Mouse (Mus musculus): Measurements from ENCODE around the gene Sp6. TPM values are rescaled to one million over a fixed set of nuclear protein-coding genes. Genes with fewer than 3 reads are reported as not detected.
A peak's percentile ranks its signal among the peaks of the same experiment; 100 is the strongest.

Sp6 gene
- polyA plus RNA-seq, 1 experiment, result 6.0 TPM

DNA sequence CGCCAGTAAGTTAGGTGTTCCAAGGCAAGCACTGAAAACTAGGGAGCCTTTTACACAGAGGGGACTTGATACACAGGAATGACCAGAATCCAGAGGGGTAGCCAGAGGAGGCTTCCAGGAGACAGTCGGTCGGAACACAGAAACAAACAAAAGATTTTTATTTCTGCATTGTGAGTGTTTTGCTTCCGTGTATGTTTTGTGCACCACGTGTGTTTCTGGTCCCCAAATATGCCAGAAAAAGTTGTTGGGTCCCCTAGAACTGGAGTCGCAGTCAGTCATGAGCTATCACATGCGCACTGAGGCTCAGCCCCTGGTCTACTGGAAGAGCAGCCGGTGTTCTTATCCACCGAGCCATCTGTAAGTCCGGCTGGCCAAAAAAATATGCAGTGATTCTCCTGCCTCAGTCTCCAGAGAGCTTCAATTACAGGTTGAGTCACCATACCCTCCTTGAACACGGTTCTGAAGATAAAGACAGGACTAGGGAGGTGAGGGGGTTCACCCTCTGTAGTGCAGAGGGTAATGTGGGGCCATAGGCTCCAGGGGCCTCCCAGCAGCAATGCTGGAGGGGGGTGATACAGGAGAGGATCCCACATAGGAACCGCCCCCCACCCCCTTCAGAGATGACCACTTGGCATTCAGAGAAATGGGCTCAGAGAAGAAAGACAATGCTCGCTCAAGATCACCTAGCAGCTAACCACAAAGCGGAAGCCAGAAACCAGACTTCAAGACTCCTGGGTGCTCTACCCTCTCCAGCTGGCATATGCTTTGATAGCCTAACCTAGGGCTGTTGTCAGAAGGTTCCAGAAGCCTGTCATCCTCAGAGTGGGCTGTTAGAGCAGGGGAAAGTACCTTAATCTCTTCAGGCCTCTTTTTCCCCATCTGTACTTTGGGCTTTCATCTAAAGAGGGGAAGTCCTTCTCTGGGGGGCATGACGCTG, 17.1 kb upstream of the Sp6 start:
- Histone ChIP-seq H3ac (ENCODE audit: control insufficient read depth, insufficient read length) (no peak overlapping the region), H3K36me3 (ENCODE audit: control insufficient read depth, insufficient read depth) (no peaks in the 10 kb centered on the region), H3K4me3 (no peak overlapping the region), H3K4me2 (ENCODE audit: low read depth) (peak overlapping the region; percentile 66), H3K27me3 (ENCODE audit: control insufficient read depth, insufficient read depth, insufficient read length) (no peaks in the 10 kb centered on the region), H3K79me2 (ENCODE audit: control insufficient read depth, insufficient read depth) (no peaks in the 10 kb centered on the region)
- no peak for TF ChIP-seq TCF12 (IDR thresholded peaks at IDR 0.05; ENCODE audit: insufficient read depth, poor library complexity, severe bottlenecking)
- no peak for TF ChIP-seq REST (IDR thresholded peaks at IDR 0.05; ENCODE audit: insufficient read depth, insufficient read length)
- no peak for TF ChIP-seq TCF3 (IDR thresholded peaks at IDR 0.05; ENCODE audit: insufficient read length, low read depth)
- no peak for TF ChIP-seq E2F4 (IDR thresholded peaks at IDR 0.05; ENCODE audit: insufficient read depth)
- no peak for TF ChIP-seq USF1 (IDR thresholded peaks at IDR 0.05; ENCODE audit: low read depth)
- TF ChIP-seq POLR2AphosphoS2 (IDR thresholded peaks at IDR 0.05; ENCODE audit: insufficient read length, low read depth), result no peak
- TF ChIP-seq MAX (IDR thresholded peaks at IDR 0.05; ENCODE audit: low read depth), result no peak
- no peak for TF ChIP-seq SRF (IDR thresholded peaks at IDR 0.05; ENCODE audit: control insufficient read depth, insufficient read length, low read depth)
- no peak for TF ChIP-seq MYOG (IDR thresholded peaks at IDR 0.05; ENCODE audit: control insufficient read depth in 1 of 3, insufficient read depth in 1 of 3, insufficient read length in 2 of 3, low read depth in 2 of 3)
- no peak for TF ChIP-seq CEBPB (IDR thresholded peaks at IDR 0.05; ENCODE audit: insufficient read depth, poor library complexity, severe bottlenecking)
- no peak for TF ChIP-seq MYOD1 (IDR thresholded peaks at IDR 0.05; ENCODE audit: control insufficient read depth in 1 of 3, insufficient read length in 2 of 3, low read depth in 2 of 3)

- no peaks in the 10 kb centered on the region for H3K36me3 ChIP-seq (ENCODE audit: control insufficient read depth, insufficient read depth)
- H3K79me2 ChIP-seq (ENCODE audit: control insufficient read depth, insufficient read depth), result no peaks in the 10 kb centered on the region
- H3ac ChIP-seq (ENCODE audit: control insufficient read depth, insufficient read length), result peak overlapping the region; percentile 7
- H3K27me3 ChIP-seq (ENCODE audit: control insufficient read depth, insufficient read depth, insufficient read length), result no peaks in the 10 kb centered on the region
- H3K4me3 ChIP-seq, result peak overlapping the region; percentile 1
- H3K4me2 ChIP-seq (ENCODE audit: low read depth), result peak overlapping the region; percentile 66
- TF ChIP-seq MAX (IDR thresholded peaks at IDR 0.05; ENCODE audit: low read depth) (no peak), TCF12 (IDR thresholded peaks at IDR 0.05; ENCODE audit: insufficient read depth, poor library complexity, severe bottlenecking) (no peak), MYOD1 (IDR thresholded peaks at IDR 0.05; ENCODE audit: control insufficient read depth in 1 of 3, insufficient read length in 2 of 3, low read depth in 2 of 3) (peak in 2 of 3 experiments; percentile 21 to 57), MYOG (IDR thresholded peaks at IDR 0.05; ENCODE audit: control insufficient read depth in 1 of 3, insufficient read depth in 1 of 3, insufficient read length in 2 of 3, low read depth in 2 of 3) (peak in 1 of 3 experiments; percentile 43), USF1 (IDR thresholded peaks at IDR 0.05; ENCODE audit: low read depth) (no peak)
Observed at GRCm38 (mm10) chr11:96996773-96997379, 16.3 kb upstream of the Sp6 start.

- no peaks in the 10 kb centered on the region for H3K36me3 ChIP-seq (ENCODE audit: control insufficient read depth, insufficient read depth)
- H3K79me2 ChIP-seq (ENCODE audit: control insufficient read depth, insufficient read depth), result no peaks in the 10 kb centered on the region
- H3K4me2 ChIP-seq (ENCODE audit: low read depth), result peak overlapping the region; percentile 66
- no peaks in the 10 kb centered on the region for H3K27me3 ChIP-seq (ENCODE audit: control insufficient read depth, insufficient read depth, insufficient read length)
- H3K4me3 ChIP-seq, result peak overlapping the region; percentile 1
- no peak for TF ChIP-seq MAX (IDR thresholded peaks at IDR 0.05; ENCODE audit: low read depth)
- no peak for TF ChIP-seq REST (IDR thresholded peaks at IDR 0.05; ENCODE audit: insufficient read depth, insufficient read length)
- no peak for TF ChIP-seq MYOG (IDR thresholded peaks at IDR 0.05; ENCODE audit: control insufficient read depth in 1 of 3, insufficient read depth in 1 of 3, insufficient read length in 2 of 3, low read depth in 2 of 3)
- no peak for TF ChIP-seq TCF12 (IDR thresholded peaks at IDR 0.05; ENCODE audit: insufficient read depth, poor library complexity, severe bottlenecking)
- no peak for TF ChIP-seq E2F4 (IDR thresholded peaks at IDR 0.05; ENCODE audit: insufficient read depth)
- no peak for TF ChIP-seq TCF3 (IDR thresholded peaks at IDR 0.05; ENCODE audit: insufficient read length, low read depth)
- TF ChIP-seq POLR2AphosphoS2 (IDR thresholded peaks at IDR 0.05; ENCODE audit: insufficient read length, low read depth), result no peak
- no peak for TF ChIP-seq USF1 (IDR thresholded peaks at IDR 0.05; ENCODE audit: low read depth)
- peak; percentile 47 for TF ChIP-seq POLR2A (IDR thresholded peaks at IDR 0.05; ENCODE audit: insufficient read length, low read depth)
- no peak for TF ChIP-seq SRF (IDR thresholded peaks at IDR 0.05; ENCODE audit: control insufficient read depth, insufficient read length, low read depth)
- no peak for TF ChIP-seq CEBPB (IDR thresholded peaks at IDR 0.05; ENCODE audit: insufficient read depth, poor library complexity, severe bottlenecking)
- peak in 2 of 3 experiments; percentile 44 to 70 for TF ChIP-seq MYOD1 (IDR thresholded peaks at IDR 0.05; ENCODE audit: control insufficient read depth in 1 of 3, insufficient read length in 2 of 3, low read depth in 2 of 3)
- H3ac ChIP-seq (ENCODE audit: control insufficient read depth, insufficient read length), result peak overlapping the region; percentile 7
Observed at GRCm38 (mm10) chr11:96997380-96997956, 15.7 kb upstream of the Sp6 start.

DNA sequence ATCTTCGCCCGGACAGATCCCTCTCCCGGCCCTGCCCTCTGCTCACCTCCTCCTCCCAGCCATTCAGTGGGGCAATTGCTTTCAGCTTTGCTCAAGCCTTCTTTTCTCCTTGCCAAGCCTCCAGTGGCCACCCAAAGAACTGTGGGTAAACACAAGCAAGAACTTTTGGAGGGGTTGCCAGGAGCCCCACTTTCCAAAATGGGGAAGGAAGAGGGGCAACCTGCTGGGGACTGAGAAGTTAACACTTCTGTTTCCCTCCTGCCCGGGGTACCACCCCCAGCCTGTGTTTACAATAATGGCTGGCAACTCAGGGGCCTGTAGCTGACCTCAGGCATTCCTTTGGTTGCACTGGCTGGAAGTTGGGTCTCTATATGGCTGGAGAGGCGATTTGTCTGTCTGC, 10.0 kb upstream of the Sp6 start:
- TF ChIP-seq POLR2A (IDR thresholded peaks at IDR 0.05; ENCODE audit: insufficient read length, low read depth), result no peak
- no peak for TF ChIP-seq TCF3 (IDR thresholded peaks at IDR 0.05; ENCODE audit: insufficient read length, low read depth)
- no peak for TF ChIP-seq POLR2AphosphoS2 (IDR thresholded peaks at IDR 0.05; ENCODE audit: insufficient read length, low read depth)
- TF ChIP-seq MYOG (IDR thresholded peaks at IDR 0.05; ENCODE audit: control insufficient read depth in 1 of 3, insufficient read depth in 1 of 3, insufficient read length in 2 of 3, low read depth in 2 of 3), result no peak
- no peak for TF ChIP-seq REST (IDR thresholded peaks at IDR 0.05; ENCODE audit: insufficient read depth, insufficient read length)
- TF ChIP-seq E2F4 (IDR thresholded peaks at IDR 0.05; ENCODE audit: insufficient read depth), result no peak
- TF ChIP-seq TCF12 (IDR thresholded peaks at IDR 0.05; ENCODE audit: insufficient read depth, poor library complexity, severe bottlenecking), result no peak
- no peak for TF ChIP-seq MAX (IDR thresholded peaks at IDR 0.05; ENCODE audit: low read depth)
- no peak for TF ChIP-seq SRF (IDR thresholded peaks at IDR 0.05; ENCODE audit: control insufficient read depth, insufficient read length, low read depth)
- no peak for TF ChIP-seq MYOD1 (IDR thresholded peaks at IDR 0.05; ENCODE audit: control insufficient read depth in 1 of 3, insufficient read length in 2 of 3, low read depth in 2 of 3)
- Histone ChIP-seq H3K27me3 (ENCODE audit: control insufficient read depth, insufficient read depth, insufficient read length) (no peaks in the 10 kb centered on the region), H3K4me3 (no peak overlapping the region), H3ac (ENCODE audit: control insufficient read depth, insufficient read length) (no peak overlapping the region), H3K36me3 (ENCODE audit: control insufficient read depth, insufficient read depth) (no peaks in the 10 kb centered on the region), H3K4me2 (ENCODE audit: low read depth) (no peak overlapping the region), H3K79me2 (ENCODE audit: control insufficient read depth, insufficient read depth) (no peaks in the 10 kb centered on the region)
